In genomic region chr17:4581851-4582250, GRCm38 (mm10) we compare ENCODE assay signal across 17 mouse cellular contexts.
"Had no signal": no experiment of that assay in that cellular context is flagged by ENCODE, and none has a peak within 500 bp of the region (broad histone marks: within the 10 kb centered on the region; RNA-seq: fewer than 3 reads in every experiment).

No protein-coding gene starts in this region.

- H3K27ac ChIP-seq: midbrain, embryonic 10.5 days; midbrain, embryonic 13.5 days; neural tube, embryonic 13.5 days; neural tube, embryonic 15.5 days had no signal

- H3K4me3 ChIP-seq: midbrain, embryonic 10.5 days; midbrain, embryonic 13.5 days; myocyte; neural tube, embryonic 13.5 days; neural tube, embryonic 15.5 days had no signal

- H3K27me3 ChIP-seq: midbrain, embryonic 13.5 days; neural tube, embryonic 13.5 days; neural tube, embryonic 15.5 days had no signal

- H3K4me1 ChIP-seq: midbrain, embryonic 10.5 days; midbrain, embryonic 13.5 days; neural tube, embryonic 13.5 days; neural tube, embryonic 15.5 days had no signal

- H3K9ac ChIP-seq: lung, embryonic 14.5 days; midbrain, embryonic 13.5 days; neural tube, embryonic 13.5 days; neural tube, embryonic 15.5 days had no signal

- H3K9me3 ChIP-seq: midbrain, embryonic 10.5 days; midbrain, embryonic 13.5 days; neural tube, embryonic 13.5 days; neural tube, embryonic 15.5 days had no signal

- DNase-seq: lung, adult 18-20 months; lung, embryonic 14.5 days; lung, postnatal 10 days; lung, postnatal 4 days; retina, postnatal 1 day; right cerebral cortex, adult 18-20 months; right cerebral cortex, postnatal 25 days; right cerebral cortex, postnatal 4 days; spleen, adult 18-20 months; thymus, adult 18-20 months; thymus, postnatal 14 days; thymus, postnatal 36 days had no signal

- H3K4me2 ChIP-seq: lung, embryonic 14.5 days; midbrain, embryonic 13.5 days; neural tube, embryonic 13.5 days; neural tube, embryonic 15.5 days had no signal

- H3K36me3 ChIP-seq: midbrain, embryonic 10.5 days; midbrain, embryonic 13.5 days; neural tube, embryonic 13.5 days; neural tube, embryonic 15.5 days had no signal
